Mouse (Mus musculus): Measurements from ENCODE around the gene Ifne. TPM values are rescaled to one million over a fixed set of nuclear protein-coding genes. Genes with fewer than 3 reads are reported as not detected.

Gene Ifne
- polyA plus RNA-seq, 1 experiment, result 0.42 TPM

GRCm38 (mm10) chr4:88867926-88868911, 11.8 kb downstream of the Ifne start:
- WGBS, result 4% methylated on average over 31 of the region's 31 CpGs
- Histone ChIP-seq H3K4me3 (ENCODE audit: low read depth, low read length) (peak overlapping the region; percentile 61), H3K27me3 (ENCODE audit: control insufficient read depth, insufficient read depth, low read length) (no peaks in the 10 kb centered on the region), H3K27ac (ENCODE audit: insufficient read depth, low read depth, low read length) (no peak overlapping the region), H3K36me3 (ENCODE audit: control insufficient read depth, insufficient read depth, low read length) (no peaks in the 10 kb centered on the region), H3K4me1 (ENCODE audit: control insufficient read depth, insufficient read depth, insufficient read length, low read length) (no peaks in the 10 kb centered on the region)
- TF ChIP-seq CTCF (IDR thresholded peaks at IDR 0.05; ENCODE audit: extremely low read depth, insufficient read length, insufficient replicate concordance, low read depth, low read length), result no peak
- TF ChIP-seq POLR2A (IDR thresholded peaks at IDR 0.05; ENCODE audit: low read depth, low read length), result no peak

GRCm38 (mm10) chr4:88867366-88867925, 12.6 kb downstream of the Ifne start:
- Histone ChIP-seq H3K27ac (ENCODE audit: insufficient read depth, low read depth, low read length) (no peak overlapping the region), H3K36me3 (ENCODE audit: control insufficient read depth, insufficient read depth, low read length) (no peaks in the 10 kb centered on the region), H3K4me1 (ENCODE audit: control insufficient read depth, insufficient read depth, insufficient read length, low read length) (no peaks in the 10 kb centered on the region), H3K27me3 (ENCODE audit: control insufficient read depth, insufficient read depth, low read length) (no peaks in the 10 kb centered on the region), H3K4me3 (ENCODE audit: low read depth, low read length) (no peak overlapping the region)
- TF ChIP-seq CTCF (IDR thresholded peaks at IDR 0.05; ENCODE audit: extremely low read depth, insufficient read length, insufficient replicate concordance, low read depth, low read length) (peak; percentile 95), POLR2A (IDR thresholded peaks at IDR 0.05; ENCODE audit: low read depth, low read length) (no peak)
- 1% methylated on average over 8 of the region's 8 CpGs for WGBS

- 65% methylated on average over 6 of the region's 6 CpGs for WGBS
- no peaks in the 10 kb centered on the region for H3K36me3 ChIP-seq (ENCODE audit: control insufficient read depth, insufficient read depth, low read length)
- no peaks in the 10 kb centered on the region for H3K27me3 ChIP-seq (ENCODE audit: control insufficient read depth, insufficient read depth, low read length)
- H3K4me1 ChIP-seq (ENCODE audit: control insufficient read depth, insufficient read depth, insufficient read length, low read length), result no peaks in the 10 kb centered on the region
- H3K27ac ChIP-seq (ENCODE audit: insufficient read depth, low read depth, low read length), result no peak overlapping the region
- H3K4me3 ChIP-seq (ENCODE audit: low read depth, low read length), result no peak overlapping the region
- TF ChIP-seq POLR2A (IDR thresholded peaks at IDR 0.05; ENCODE audit: low read depth, low read length) (no peak), CTCF (IDR thresholded peaks at IDR 0.05; ENCODE audit: extremely low read depth, insufficient read length, insufficient replicate concordance, low read depth, low read length) (no peak)
Measured at GRCm38 (mm10) chr4:88865011-88865569, 14.9 kb downstream of the Ifne start.

GRCm38 (mm10) chr4:88864599-88864998, 15.4 kb downstream of the Ifne start:
- no peaks in the 10 kb centered on the region for H3K27me3 ChIP-seq (ENCODE audit: control insufficient read depth, insufficient read depth, low read length)
- H3K27ac ChIP-seq (ENCODE audit: insufficient read depth, low read depth, low read length), result no peak overlapping the region
- H3K4me1 ChIP-seq (ENCODE audit: control insufficient read depth, insufficient read depth, insufficient read length, low read length), result no peaks in the 10 kb centered on the region
- TF ChIP-seq CTCF (IDR thresholded peaks at IDR 0.05; ENCODE audit: extremely low read depth, insufficient read length, insufficient replicate concordance, low read depth, low read length), result no peak
- TF ChIP-seq POLR2A (IDR thresholded peaks at IDR 0.05; ENCODE audit: low read depth, low read length), result no peak
- no peaks in the 10 kb centered on the region for H3K36me3 ChIP-seq (ENCODE audit: control insufficient read depth, insufficient read depth, low read length)
- no peak overlapping the region for H3K4me3 ChIP-seq (ENCODE audit: low read depth, low read length)
- 72% methylated on average over 9 of the region's 9 CpGs for WGBS

- H3K36me3 ChIP-seq (ENCODE audit: control insufficient read depth, insufficient read depth, low read length), result no peaks in the 10 kb centered on the region
- no peak for TF ChIP-seq POLR2A (IDR thresholded peaks at IDR 0.05; ENCODE audit: low read depth, low read length)
- TF ChIP-seq CTCF (IDR thresholded peaks at IDR 0.05; ENCODE audit: extremely low read depth, insufficient read length, insufficient replicate concordance, low read depth, low read length), result no peak
- no peaks in the 10 kb centered on the region for H3K4me1 ChIP-seq (ENCODE audit: control insufficient read depth, insufficient read depth, insufficient read length, low read length)
- WGBS, result 43% methylated on average over 7 of the region's 7 CpGs
- H3K27me3 ChIP-seq (ENCODE audit: control insufficient read depth, insufficient read depth, low read length), result no peaks in the 10 kb centered on the region
- H3K27ac ChIP-seq (ENCODE audit: insufficient read depth, low read depth, low read length), result no peak overlapping the region
- no peak overlapping the region for H3K4me3 ChIP-seq (ENCODE audit: low read depth, low read length)
Measured at GRCm38 (mm10) chr4:88863309-88863708, 16.7 kb downstream of the Ifne start.

- Histone ChIP-seq H3K4me3 (ENCODE audit: low read depth, low read length) (no peak overlapping the region), H3K27ac (ENCODE audit: insufficient read depth, low read depth, low read length) (no peak overlapping the region), H3K27me3 (ENCODE audit: control insufficient read depth, insufficient read depth, low read length) (no peaks in the 10 kb centered on the region), H3K36me3 (ENCODE audit: control insufficient read depth, insufficient read depth, low read length) (no peaks in the 10 kb centered on the region), H3K4me1 (ENCODE audit: control insufficient read depth, insufficient read depth, insufficient read length, low read length) (no peaks in the 10 kb centered on the region; the same call in 1 of the 2 replicates)
- TF ChIP-seq POLR2A (IDR thresholded peaks at IDR 0.05; ENCODE audit: low read depth, low read length) (no peak), CTCF (IDR thresholded peaks at IDR 0.05; ENCODE audit: extremely low read depth, insufficient read length, insufficient replicate concordance, low read depth, low read length) (no peak)
Measured at GRCm38 (mm10) chr4:88859214-88859613, 20.8 kb downstream of the Ifne start.
